Mouse (Mus musculus) intestine, postnatal 0 days (tissue): ENCODE measurements around the gene Col4a6. TPM values are rescaled to one million over a fixed set of nuclear protein-coding genes. Genes with fewer than 3 reads are reported as not detected.
A peak's percentile ranks its signal among the peaks of the same experiment; 100 is the strongest.

Source experiments
- ATAC-seq: fragments of 200-750 bp; cut with Nextera tagmentation; 2 replicates; pipeline ENCODE4 v1.8.0; 2017; ENCODE audit warnings: mild to moderate bottlenecking, moderate TSS enrichment, moderate library complexity
- H3K27ac ChIP-seq: fragments of 300-500 bp; sonication (generic); 2 replicates; pipeline ENCODE4 v1.5.1; 2014; ENCODE audit warnings: mild to moderate bottlenecking, low read depth, low read length, moderate library complexity
- H3K27me3 ChIP-seq: fragments of 300-500 bp; sonication (generic); replicated peaks from 2 replicates; pipeline ENCODE4 v1.6.1; 2014; ENCODE audit warnings: low read length, mixed read lengths; ENCODE audit not compliant: control insufficient read depth, insufficient read depth
- H3K36me3 ChIP-seq: fragments of 300-500 bp; sonication (generic); 2 replicates; pipeline ENCODE4 v1.6.1; 2014; ENCODE audit warnings: mild to moderate bottlenecking, moderate library complexity; ENCODE audit not compliant: control insufficient read depth, insufficient read depth
- H3K4me1 ChIP-seq: fragments of 300-500 bp; sonication (generic); replicated peaks from 2 replicates; pipeline ENCODE4 v1.6.1; 2014; ENCODE audit warnings: antibody characterized with exemption, low read length, mixed read lengths; ENCODE audit not compliant: control insufficient read depth, insufficient read depth
- H3K4me2 ChIP-seq: fragments of 300-500 bp; sonication (generic); replicated peaks from 2 replicates; pipeline ENCODE4 v1.6.1; 2014; ENCODE audit warnings: low read depth, mild to moderate bottlenecking, moderate library complexity
- H3K4me3 ChIP-seq: fragments of 300-500 bp; sonication (generic); 2 replicates; pipeline ENCODE4 v1.5.1; 2014; ENCODE audit warnings: low read depth, low read length
- H3K9ac ChIP-seq: fragments of 300-500 bp; sonication (generic); 2 replicates; pipeline ENCODE4 v1.6.1; 2014; ENCODE audit warnings: mild to moderate bottlenecking, low read depth, low read length
- H3K9me3 ChIP-seq: fragments of 300-500 bp; sonication (generic); 2 replicates; pipeline ENCODE4 v1.6.1; 2016; ENCODE audit warnings: mixed run types; ENCODE audit not compliant: control insufficient read depth
- CTCF ChIP-seq: sonication (generic); IDR thresholded peaks from 2 replicates; pipeline ENCODE4 v1.5.1; 2016; ENCODE audit warnings: low read depth, mild to moderate bottlenecking, control low read depth, antibody characterized with exemption, moderate library complexity
- WGBS: fragments of 180-500 bp; shearing (Covaris S2); extraction: QIAGEN DNeasy Blood & Tissue Kit; methylation state at CpG from one replicate; pipeline ENCODE4 v1.1.7; 2014; 5-methylcytosine and 5-hydroxymethylcytosine counted together
- polyA plus RNA-seq: library from polyadenylated mRNA; unstranded; fragments of >200 nt; fragmentation: Nextera tagmentation; extraction: Ambion mirVana; gene quantifications from 2 replicates; pipeline ENCODE4 v1.2.1, GENCODE M21; 2015

The Col4a6 gene
- polyA plus RNA-seq, 1 experiment from 2014 or later, result 0.80 TPM

- TF ChIP-seq CTCF, result no peak
- 61% methylated on average over 4 of the region's 4 CpGs for WGBS
Measured at GRCm38 (mm10) chrX:141157626-141158025, 316.2 kb downstream of the Col4a6 start.

GRCm38 (mm10) chrX:141156696-141157095, 317.2 kb downstream of the Col4a6 start:
- H3K4me1 ChIP-seq, result no peaks in the 10 kb centered on the region
- peak; percentile 60 for TF ChIP-seq CTCF
- no peak overlapping the region for H3K4me2 ChIP-seq
- WGBS, result 25% methylated on average over 2 of the region's 2 CpGs
- no peak overlapping the region for H3K9ac ChIP-seq
- no peak overlapping the region for H3K4me3 ChIP-seq
- H3K27me3 ChIP-seq, result no peaks in the 10 kb centered on the region
- no peak overlapping the region for H3K27ac ChIP-seq
- H3K36me3 ChIP-seq, result no peaks in the 10 kb centered on the region
- H3K9me3 ChIP-seq, result no peaks in the 10 kb centered on the region
- ATAC-seq, result no peak

More at GRCm38 (mm10) chrX:141157626-141158025, 316.2 kb downstream of the Col4a6 start:
- no peaks in the 10 kb centered on the region for H3K36me3 ChIP-seq
- no peak overlapping the region for H3K9ac ChIP-seq
- H3K27me3 ChIP-seq, result no peaks in the 10 kb centered on the region
- no peaks in the 10 kb centered on the region for H3K4me1 ChIP-seq
- no peak overlapping the region for H3K4me2 ChIP-seq
- ATAC-seq, result no peak
- no peak overlapping the region for H3K4me3 ChIP-seq
- H3K27ac ChIP-seq, result no peak overlapping the region
- H3K9me3 ChIP-seq, result no peaks in the 10 kb centered on the region

- H3K4me1 ChIP-seq, result no peaks in the 10 kb centered on the region
- H3K4me2 ChIP-seq, result no peak overlapping the region
- H3K27me3 ChIP-seq, result no peaks in the 10 kb centered on the region
- no peak overlapping the region for H3K9ac ChIP-seq
- H3K4me3 ChIP-seq, result no peak overlapping the region
- no peaks in the 10 kb centered on the region for H3K36me3 ChIP-seq
- ATAC-seq, result no peak
- TF ChIP-seq CTCF, result no peak
- no peak overlapping the region for H3K27ac ChIP-seq
- no peaks in the 10 kb centered on the region for H3K9me3 ChIP-seq
Measured at GRCm38 (mm10) chrX:141151182-141151581, 322.7 kb downstream of the Col4a6 start.

- Histone ChIP-seq H3K9ac (no peak overlapping the region), H3K4me3 (no peak overlapping the region), H3K4me2 (no peak overlapping the region), H3K36me3 (no peaks in the 10 kb centered on the region), H3K27ac (no peak overlapping the region), H3K4me1 (no peaks in the 10 kb centered on the region), H3K27me3 (no peaks in the 10 kb centered on the region), H3K9me3 (no peaks in the 10 kb centered on the region)
- no peak for ATAC-seq
- no peak for TF ChIP-seq CTCF
Measured at GRCm38 (mm10) chrX:141150290-141150689, 323.6 kb downstream of the Col4a6 start.

GRCm38 (mm10) chrX:141149705-141150104, 324.2 kb downstream of the Col4a6 start:
- no peak for TF ChIP-seq CTCF
- Histone ChIP-seq H3K36me3 (no peaks in the 10 kb centered on the region), H3K9ac (no peak overlapping the region), H3K4me2 (no peak overlapping the region), H3K9me3 (no peaks in the 10 kb centered on the region), H3K27ac (no peak overlapping the region), H3K4me1 (no peaks in the 10 kb centered on the region), H3K4me3 (no peak overlapping the region), H3K27me3 (no peaks in the 10 kb centered on the region)
- 72% methylated on average over 1 of the region's 1 CpGs for WGBS
- no peak for ATAC-seq

Other genes starting within 250 kb of the Col4a6 start
- gene Col4a5, start 1.3 kb upstream of the Col4a6 start, polyA plus RNA-seq, result 5.0 and 5.5 TPM in 2 replicates